Mouse (Mus musculus): Measurements from ENCODE around the gene Prss29. TPM values are rescaled to one million over a fixed set of nuclear protein-coding genes. Genes with fewer than 3 reads are reported as not detected.
A peak's percentile ranks its signal among the peaks of the same experiment; 100 is the strongest.

Prss29 gene
- polyA plus RNA-seq, 2 experiments, result not detected

- TF ChIP-seq EP300 (IDR thresholded peaks at IDR 0.05; ENCODE audit: low read depth), result no peak
- TF ChIP-seq CTCF (IDR thresholded peaks at IDR 0.05; ENCODE audit: low read depth), result no peak
- Histone ChIP-seq H3K4me3 (ENCODE audit: insufficient read depth in 1 of 2, low read depth in 2 of 2, low read length in 2 of 2) (no peak overlapping the region), H3K27me3 (ENCODE audit: control insufficient read depth, insufficient read depth, low read length) (no peaks in the 10 kb centered on the region), H3K9ac (replicated peaks) (no peak overlapping the region), H3K4me2 (ENCODE audit: low read depth) (no peak overlapping the region), H3K9me3 (ENCODE audit: control insufficient read depth, low read length) (no peaks in the 10 kb centered on the region), H3K4me1 (replicated peaks; ENCODE audit: control insufficient read depth in 2 of 2, insufficient read depth in 2 of 2, low read length in 1 of 2) (no peaks in the 10 kb centered on the region), H3K36me3 (replicated peaks; ENCODE audit: control insufficient read depth, insufficient read depth, low read depth) (no peaks in the 10 kb centered on the region), H3K27ac (no peak overlapping the region)
- DNase-seq (ENCODE audit: low read depth in 3 of 3, low spot score in 3 of 3) (no peak), ATAC-seq (ENCODE audit: insufficient read depth) (no peak)
- 33% methylated on average over 2 of the region's 2 CpGs for WGBS (ENCODE audit: insufficient replicate concordance)
Observed at GRCm38 (mm10) chr17:25361291-25361690, 42.8 kb downstream of the Prss29 start.

GRCm38 (mm10) chr17:25363726-25364125 is 45.3 kb downstream of the Prss29 start:
- H3K36me3 ChIP-seq (replicated peaks; ENCODE audit: control insufficient read depth, insufficient read depth, low read depth), result no peaks in the 10 kb centered on the region
- TF ChIP-seq CTCF (IDR thresholded peaks at IDR 0.05; ENCODE audit: low read depth) (peak; percentile 86), EP300 (IDR thresholded peaks at IDR 0.05; ENCODE audit: low read depth) (no peak)
- no peak overlapping the region for H3K4me3 ChIP-seq (ENCODE audit: insufficient read depth in 1 of 2, low read depth in 2 of 2, low read length in 2 of 2)
- H3K9me3 ChIP-seq (ENCODE audit: control insufficient read depth, low read length), result no peaks in the 10 kb centered on the region
- H3K4me1 ChIP-seq (replicated peaks; ENCODE audit: control insufficient read depth in 2 of 2, insufficient read depth in 2 of 2, low read length in 1 of 2), result no peaks in the 10 kb centered on the region
- no peak overlapping the region for H3K9ac ChIP-seq (replicated peaks)
- WGBS (ENCODE audit: insufficient replicate concordance), result 0% methylated on average over 1 of the region's 1 CpGs
- H3K27me3 ChIP-seq (ENCODE audit: control insufficient read depth, insufficient read depth, low read length), result no peaks in the 10 kb centered on the region
- H3K4me2 ChIP-seq (ENCODE audit: low read depth), result no peak overlapping the region
- peak in 1 of 3 experiments; percentile 6 for DNase-seq (ENCODE audit: low read depth in 3 of 3, low spot score in 3 of 3)
- ATAC-seq (ENCODE audit: insufficient read depth), result no peak
- no peak overlapping the region for H3K27ac ChIP-seq

GRCm38 (mm10) chr17:25366005-25366404 is 47.6 kb downstream of the Prss29 start, which contains the start of gene Tpsb2:
Gene Tpsb2 (plus strand): TSS chr17:25366305.
- H3K4me3 ChIP-seq (ENCODE audit: insufficient read depth in 1 of 2, low read depth in 2 of 2, low read length in 2 of 2), result no peak within 1 kb of the TSS
- TF ChIP-seq EP300 (IDR thresholded peaks at IDR 0.05; ENCODE audit: low read depth) (no peak), CTCF (IDR thresholded peaks at IDR 0.05; ENCODE audit: low read depth) (no peak)
- DNase-seq (ENCODE audit: low read depth in 3 of 3, low spot score in 3 of 3) (no peak), ATAC-seq (ENCODE audit: insufficient read depth) (no peak)
- no peak within 1 kb of the TSS for H3K27ac ChIP-seq
- WGBS (ENCODE audit: insufficient replicate concordance), result 49% methylated on average over 2 of the region's 2 CpGs
- H3K4me2 ChIP-seq (ENCODE audit: low read depth), result no peak within 1 kb of the TSS
- H3K36me3 ChIP-seq (replicated peaks; ENCODE audit: control insufficient read depth, insufficient read depth, low read depth), result no peaks in the 10 kb centered on the region
- H3K4me1 ChIP-seq (replicated peaks; ENCODE audit: control insufficient read depth in 2 of 2, insufficient read depth in 2 of 2, low read length in 1 of 2), result no peaks in the 10 kb centered on the region
- no peaks in the 10 kb centered on the region for H3K9me3 ChIP-seq (ENCODE audit: control insufficient read depth, low read length)
- H3K27me3 ChIP-seq (ENCODE audit: control insufficient read depth, insufficient read depth, low read length), result no peaks in the 10 kb centered on the region
- H3K9ac ChIP-seq (replicated peaks), result no peak within 1 kb of the TSS

GRCm38 (mm10) chr17:25368973-25369372 is 50.5 kb downstream of the Prss29 start, which contains the start of gene Tpsg1:
Gene Tpsg1 (plus strand): TSS chr17:25369273.
- DNase-seq (ENCODE audit: low read depth in 3 of 3, low spot score in 3 of 3), result no peak
- 49% methylated on average over 3 of the region's 3 CpGs for WGBS (ENCODE audit: insufficient replicate concordance)
- H3K9me3 ChIP-seq (ENCODE audit: control insufficient read depth, low read length), result no peaks in the 10 kb centered on the region
- H3K27ac ChIP-seq, result no peak within 1 kb of the TSS
- ATAC-seq (ENCODE audit: insufficient read depth), result no peak
- no peaks in the 10 kb centered on the region; the same call in 1 of the 2 replicates for H3K27me3 ChIP-seq (ENCODE audit: control insufficient read depth, insufficient read depth, low read length)
- H3K36me3 ChIP-seq (replicated peaks; ENCODE audit: control insufficient read depth, insufficient read depth, low read depth), result no peaks in the 10 kb centered on the region
- H3K4me3 ChIP-seq (ENCODE audit: insufficient read depth in 1 of 2, low read depth in 2 of 2, low read length in 2 of 2), result no peak within 1 kb of the TSS
- TF ChIP-seq CTCF (IDR thresholded peaks at IDR 0.05; ENCODE audit: low read depth), result no peak
- TF ChIP-seq EP300 (IDR thresholded peaks at IDR 0.05; ENCODE audit: low read depth), result no peak
- no peaks in the 10 kb centered on the region for H3K4me1 ChIP-seq (replicated peaks; ENCODE audit: control insufficient read depth in 2 of 2, insufficient read depth in 2 of 2, low read length in 1 of 2)
- no peak within 1 kb of the TSS for H3K4me2 ChIP-seq (ENCODE audit: low read depth)
- H3K9ac ChIP-seq (replicated peaks), result no peak within 1 kb of the TSS

Other genes starting within 250 kb of the Prss29 start
- gene Tmem204, start 235.1 kb upstream of the Prss29 start, polyA plus RNA-seq (2012; rRNA removed), result 3.0 and 3.1 TPM in 2 replicates
- 4.3 TPM in 2 replicates for gene Tmem204, start 235.1 kb upstream of the Prss29 start, polyA plus RNA-seq (2014; fragmentation: Nextera tagmentation; extraction: Ambion mirVana)
- gene Telo2, start 202.7 kb upstream of the Prss29 start, polyA plus RNA-seq (2012; rRNA removed), result 8.0 and 8.7 TPM in 2 replicates
- 11.0 and 12.1 TPM in 2 replicates for gene Telo2, start 202.7 kb upstream of the Prss29 start, polyA plus RNA-seq (2014; fragmentation: Nextera tagmentation; extraction: Ambion mirVana)
- gene Ptx4, start 197.9 kb upstream of the Prss29 start, polyA plus RNA-seq (2012; rRNA removed), result not detected in 2 replicates
- not detected in 2 replicates for gene Ptx4, start 197.9 kb upstream of the Prss29 start, polyA plus RNA-seq (2014; fragmentation: Nextera tagmentation; extraction: Ambion mirVana)
- gene Clcn7, start 185.3 kb upstream of the Prss29 start, polyA plus RNA-seq (2012; rRNA removed), result 7.1 and 7.9 TPM in 2 replicates
- 8.7 and 8.8 TPM in 2 replicates for gene Clcn7, start 185.3 kb upstream of the Prss29 start, polyA plus RNA-seq (2014; fragmentation: Nextera tagmentation; extraction: Ambion mirVana)
- gene Ccdc154, start 156.2 kb upstream of the Prss29 start, polyA plus RNA-seq (2012; rRNA removed), result not detected in 2 replicates
- gene Ccdc154, start 156.2 kb upstream of the Prss29 start, polyA plus RNA-seq (2014; fragmentation: Nextera tagmentation; extraction: Ambion mirVana), result 0.05 TPM in 1 of 2 replicates, not detected in the other
- not detected in 2 replicates for gene Gm38655, start 143.2 kb upstream of the Prss29 start, polyA plus RNA-seq (2012; rRNA removed)
- not detected in 2 replicates for gene Gm38655, start 143.2 kb upstream of the Prss29 start, polyA plus RNA-seq (2014; fragmentation: Nextera tagmentation; extraction: Ambion mirVana)
- gene BC003965, start 134.1 kb upstream of the Prss29 start, polyA plus RNA-seq (2012; rRNA removed), result 9.9 and 13.4 TPM in 2 replicates
- gene BC003965, start 134.1 kb upstream of the Prss29 start, polyA plus RNA-seq (2014; fragmentation: Nextera tagmentation; extraction: Ambion mirVana), result 16.8 and 17.4 TPM in 2 replicates
- gene Unkl, start 130.3 kb upstream of the Prss29 start, polyA plus RNA-seq (2012; rRNA removed), result 34.8 and 45.6 TPM in 2 replicates
- 5.9 and 9.1 TPM in 2 replicates for gene Unkl, start 130.3 kb upstream of the Prss29 start, polyA plus RNA-seq (2014; fragmentation: Nextera tagmentation; extraction: Ambion mirVana)
- gene Gnptg, start 78.5 kb upstream of the Prss29 start, polyA plus RNA-seq (2012; rRNA removed), result 11.1 and 11.2 TPM in 2 replicates
- 15.6 and 17.0 TPM in 2 replicates for gene Gnptg, start 78.5 kb upstream of the Prss29 start, polyA plus RNA-seq (2014; fragmentation: Nextera tagmentation; extraction: Ambion mirVana)
- 11.1 and 13.0 TPM in 2 replicates for gene Tsr3, start 78.5 kb upstream of the Prss29 start, polyA plus RNA-seq (2012; rRNA removed)
- gene Tsr3, start 78.5 kb upstream of the Prss29 start, polyA plus RNA-seq (2014; fragmentation: Nextera tagmentation; extraction: Ambion mirVana), result 17.4 and 18.5 TPM in 2 replicates
- 0.27 and 0.63 TPM in 2 replicates for gene Baiap3, start 62.3 kb upstream of the Prss29 start, polyA plus RNA-seq (2012; rRNA removed)
- gene Baiap3, start 62.3 kb upstream of the Prss29 start, polyA plus RNA-seq (2014; fragmentation: Nextera tagmentation; extraction: Ambion mirVana), result 0.69 TPM in 1 of 2 replicates, not detected in the other
- gene Ube2i, start 44.0 kb upstream of the Prss29 start, polyA plus RNA-seq (2012; rRNA removed), result 129 and 168 TPM in 2 replicates
- 244 and 260 TPM in 2 replicates for gene Ube2i, start 44.0 kb upstream of the Prss29 start, polyA plus RNA-seq (2014; fragmentation: Nextera tagmentation; extraction: Ambion mirVana)
- 0.89 and 1.8 TPM in 2 replicates for gene Prss34, start 20.3 kb upstream of the Prss29 start, polyA plus RNA-seq (2012; rRNA removed)
- 0.71 and 3.6 TPM in 2 replicates for gene Prss34, start 20.3 kb upstream of the Prss29 start, polyA plus RNA-seq (2014; fragmentation: Nextera tagmentation; extraction: Ambion mirVana)
- not detected in 2 replicates for gene Prss28, start 10.0 kb upstream of the Prss29 start, polyA plus RNA-seq (2012; rRNA removed)
- gene Prss28, start 10.0 kb upstream of the Prss29 start, polyA plus RNA-seq (2014; fragmentation: Nextera tagmentation; extraction: Ambion mirVana), result not detected in 2 replicates
- gene Tpsab1, start 26.9 kb downstream of the Prss29 start, polyA plus RNA-seq (2012; rRNA removed), result not detected in 2 replicates
- not detected in 2 replicates for gene Tpsab1, start 26.9 kb downstream of the Prss29 start, polyA plus RNA-seq (2014; fragmentation: Nextera tagmentation; extraction: Ambion mirVana)
- 0.11 and 0.12 TPM in 2 replicates for gene Tpsb2, start 47.7 kb downstream of the Prss29 start, polyA plus RNA-seq (2012; rRNA removed)
- gene Tpsb2, start 47.7 kb downstream of the Prss29 start, polyA plus RNA-seq (2014; fragmentation: Nextera tagmentation; extraction: Ambion mirVana), result 0.44 TPM in 1 of 2 replicates, not detected in the other
- 0.51 and 0.93 TPM in 2 replicates for gene Tpsg1, start 50.6 kb downstream of the Prss29 start, polyA plus RNA-seq (2012; rRNA removed)
- gene Tpsg1, start 50.6 kb downstream of the Prss29 start, polyA plus RNA-seq (2014; fragmentation: Nextera tagmentation; extraction: Ambion mirVana), result 0.49 and 0.53 TPM in 2 replicates
- 1.2 and 1.3 TPM in 2 replicates for gene Cacna1h, start 115.1 kb downstream of the Prss29 start, polyA plus RNA-seq (2012; rRNA removed)
- gene Cacna1h, start 115.1 kb downstream of the Prss29 start, polyA plus RNA-seq (2014; fragmentation: Nextera tagmentation; extraction: Ambion mirVana), result 0.13 and 0.50 TPM in 2 replicates
- gene Tekt4, start 136.0 kb downstream of the Prss29 start, polyA plus RNA-seq (2012; rRNA removed), result 0.07 TPM in 1 of 2 replicates, not detected in the other
- 0.13 TPM in 1 of 2 replicates, not detected in the other for gene Tekt4, start 136.0 kb downstream of the Prss29 start, polyA plus RNA-seq (2014; fragmentation: Nextera tagmentation; extraction: Ambion mirVana)
- 0.01 TPM in 1 of 2 replicates, not detected in the other for gene Sstr5, start 178.6 kb downstream of the Prss29 start, polyA plus RNA-seq (2012; rRNA removed)
- not detected in 2 replicates for gene Sstr5, start 178.6 kb downstream of the Prss29 start, polyA plus RNA-seq (2014; fragmentation: Nextera tagmentation; extraction: Ambion mirVana)